Mouse (Mus musculus): ENCODE data around the gene Tjp2.

Tjp2 gene

GRCm38 (mm10) chr19:24224500-24225304 is at the start of gene Tjp2:
Tjp2 (minus strand) TSS chr19:24225030.
- in situ Hi-C loops (cut with MboI, MseI), result loop anchor here in 1 of 2 experiments (25.0 kb wide), 1 partner anchor 262 kb away; no protein-coding TSS in a partner anchor

- in situ Hi-C loops (cut with MboI, MseI), result loop anchor here in 1 of 2 experiments (25.0 kb wide), 1 partner anchor 1137 kb away; the partner anchor contains the start of gene Klf9
Observed at GRCm38 (mm10) chr19:24274281-24274680, 49.5 kb upstream of the Tjp2 start.

- in situ Hi-C loops (cut with MboI, MseI), result loop anchor here in 1 of 2 experiments (25.0 kb wide), 1 partner anchor 1135 kb away; the partner anchor contains the start of gene Klf9
Observed at GRCm38 (mm10) chr19:24271746-24272426, 47.1 kb upstream of the Tjp2 start.

DNA sequence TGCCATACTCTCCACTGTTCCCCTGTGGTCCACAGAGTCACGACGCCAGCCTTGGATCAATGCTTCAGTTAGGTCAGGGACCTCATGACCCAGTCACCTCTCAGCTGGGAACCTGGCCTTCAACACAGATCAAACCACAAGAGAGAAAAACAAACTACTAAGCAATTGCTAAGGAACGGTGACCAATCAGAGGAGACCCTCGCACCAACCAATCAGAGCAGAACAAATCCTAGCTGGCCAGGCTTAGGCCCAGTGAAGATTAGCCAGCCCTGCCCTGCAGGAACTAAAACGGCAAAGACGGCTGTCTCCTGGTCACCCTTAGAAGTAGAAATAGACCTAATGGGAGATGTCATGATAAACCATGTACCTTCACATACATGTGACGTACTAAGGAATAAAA is 46.5 kb upstream of the Tjp2 start:
- in situ Hi-C loops (cut with MboI, MseI), result loop anchor here in 1 of 2 experiments (25.0 kb wide), 1 partner anchor 1134 kb away; the partner anchor contains the start of gene Klf9

- in situ Hi-C loops (cut with MboI, MseI), result loop anchor here in 1 of 2 experiments (25.0 kb wide), 1 partner anchor 1131 kb away; the partner anchor contains the start of gene Klf9
Observed at GRCm38 (mm10) chr19:24268531-24268930, 43.7 kb upstream of the Tjp2 start.

GRCm38 (mm10) chr19:24266046-24266830 is 41.4 kb upstream of the Tjp2 start:
- in situ Hi-C loops (cut with MboI, MseI), result loop anchor here in 1 of 2 experiments (25.0 kb wide), 1 partner anchor 1129 kb away; the partner anchor contains the start of gene Klf9

DNA sequence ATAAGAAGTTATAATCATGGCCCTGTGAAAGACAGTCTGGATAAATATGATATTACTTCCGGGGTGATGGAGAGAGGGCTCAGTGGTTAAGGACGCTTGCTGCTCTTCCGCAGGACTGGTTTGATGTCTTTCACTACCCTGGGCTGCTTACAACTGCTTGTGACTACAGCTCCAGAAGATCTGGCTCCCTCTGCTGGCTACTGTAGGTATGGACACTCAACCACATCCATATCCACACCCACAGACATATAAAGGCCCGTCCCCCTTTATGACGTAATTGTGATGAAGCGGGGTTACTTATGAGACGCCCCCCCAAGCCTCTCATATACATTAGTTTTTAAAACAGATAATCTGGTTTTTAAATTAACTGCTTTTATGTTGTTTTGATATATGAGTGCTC is 40.2 kb upstream of the Tjp2 start:
- in situ Hi-C loops (cut with MboI, MseI), result loop anchor here in 1 of 2 experiments (25.0 kb wide), 1 partner anchor 1128 kb away; the partner anchor contains the start of gene Klf9

DNA sequence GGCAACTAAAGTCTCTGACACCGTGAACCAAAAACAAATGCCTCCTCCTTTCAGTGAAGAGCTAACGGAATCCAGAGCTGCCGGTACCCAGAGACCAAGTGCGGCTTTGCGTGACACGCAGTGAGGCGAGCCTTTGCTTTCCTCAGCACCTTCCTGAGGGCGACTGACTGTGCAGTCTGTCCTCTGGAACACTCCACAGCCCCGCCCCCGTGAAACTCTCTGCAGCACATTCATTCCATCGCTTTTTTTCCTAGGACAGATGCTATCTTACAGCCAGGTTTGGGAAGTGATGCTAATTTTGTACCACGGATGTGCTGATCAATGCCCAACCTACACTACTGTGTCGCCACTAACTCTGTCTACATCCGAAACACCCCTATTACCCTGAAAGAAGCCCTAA is 37.9 kb upstream of the Tjp2 start:
- in situ Hi-C loops (cut with MboI, MseI), result loop anchor here in 1 of 2 experiments (25.0 kb wide), 1 partner anchor 1125 kb away; the partner anchor contains the start of gene Klf9

- in situ Hi-C loops (cut with MboI, MseI), result loop anchor here in 1 of 2 experiments (25.0 kb wide), 1 partner anchor 1122 kb away; the partner anchor contains the start of gene Klf9
Observed at GRCm38 (mm10) chr19:24259390-24260351, 34.8 kb upstream of the Tjp2 start.

DNA sequence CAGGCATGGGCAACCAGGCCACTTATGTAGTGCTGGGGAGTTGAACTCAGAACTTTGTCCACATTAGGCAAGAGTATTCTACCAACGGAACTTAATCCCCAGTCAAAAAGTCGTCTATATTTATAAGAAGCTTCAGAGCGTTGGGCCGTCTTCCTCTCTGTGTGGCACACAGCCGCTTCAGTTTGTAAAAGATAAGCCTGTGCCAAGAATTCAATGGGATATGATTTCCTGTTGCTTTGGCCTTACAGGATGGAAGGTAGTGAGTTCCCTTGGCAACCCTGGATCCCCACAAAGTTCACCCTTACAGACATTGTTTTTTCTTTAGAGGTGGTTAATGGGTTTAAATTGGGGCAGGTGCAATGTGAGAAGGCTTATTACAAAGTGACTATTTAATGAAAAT is 33.5 kb upstream of the Tjp2 start:
- in situ Hi-C loops (cut with MboI, MseI), result loop anchor here in 1 of 2 experiments (25.0 kb wide), 1 partner anchor 1121 kb away; the partner anchor contains the start of gene Klf9

- in situ Hi-C loops (cut with MboI, MseI), result loop anchor here in 1 of 2 experiments (25.0 kb wide), 1 partner anchor 1121 kb away; the partner anchor contains the start of gene Klf9
Observed at GRCm38 (mm10) chr19:24257962-24258361, 33.1 kb upstream of the Tjp2 start.

DNA sequence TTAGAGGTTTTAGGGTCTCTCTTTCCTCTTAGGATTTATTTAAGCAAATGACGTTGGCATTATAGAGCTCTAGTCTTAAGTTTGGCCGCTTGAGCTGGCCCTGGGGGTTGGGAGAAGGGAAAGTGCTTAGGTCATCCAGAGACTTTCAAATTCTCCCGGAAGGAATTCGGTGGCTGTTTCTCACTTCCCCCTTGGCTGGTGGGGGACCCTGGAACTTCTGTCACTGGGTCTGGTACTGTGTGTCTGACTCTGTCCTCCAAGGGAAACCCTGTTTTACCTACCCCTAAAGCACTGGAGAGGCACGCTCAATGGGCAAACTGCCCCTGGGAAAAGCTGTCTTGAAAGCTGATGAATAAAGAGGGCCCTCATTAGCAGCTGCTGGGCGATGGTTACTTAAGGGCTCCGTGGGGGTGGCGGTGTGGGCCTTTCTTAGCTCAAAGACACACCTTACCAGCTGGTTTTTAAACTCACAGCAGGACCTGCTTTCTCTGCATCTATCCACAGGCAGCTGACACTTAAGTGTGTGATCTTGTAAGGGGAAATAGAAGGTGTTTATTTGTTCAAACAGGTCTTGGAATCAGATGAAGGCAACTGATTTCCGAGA is 28.9 kb upstream of the Tjp2 start:
- in situ Hi-C loops (cut with MboI, MseI), result loop anchor here in 1 of 2 experiments (25.0 kb wide), 1 partner anchor 1116 kb away; the partner anchor contains the start of gene Klf9

DNA sequence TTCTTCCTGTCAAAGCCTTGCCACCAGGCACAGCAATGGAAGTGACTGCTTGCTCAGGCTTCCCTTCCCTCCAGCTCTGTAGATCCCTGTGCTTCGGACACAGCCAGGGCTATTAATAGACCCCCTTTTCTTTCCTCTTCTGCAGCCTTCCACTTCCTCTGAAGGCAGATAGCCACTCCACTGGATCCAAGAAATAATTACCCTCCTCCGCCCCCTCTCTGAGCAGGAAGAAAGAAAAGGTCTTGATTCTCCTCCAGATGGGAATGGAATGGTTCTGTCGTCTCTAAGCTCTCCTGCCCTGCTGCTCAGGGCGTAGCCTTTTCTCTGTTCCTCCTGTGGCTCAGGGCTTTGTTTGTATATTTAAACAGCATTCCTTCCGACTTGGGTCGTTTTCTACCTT is 27.0 kb upstream of the Tjp2 start:
- in situ Hi-C loops (cut with MboI, MseI), result loop anchor here in 1 of 2 experiments (25.0 kb wide), 1 partner anchor 1115 kb away; the partner anchor contains the start of gene Klf9

DNA sequence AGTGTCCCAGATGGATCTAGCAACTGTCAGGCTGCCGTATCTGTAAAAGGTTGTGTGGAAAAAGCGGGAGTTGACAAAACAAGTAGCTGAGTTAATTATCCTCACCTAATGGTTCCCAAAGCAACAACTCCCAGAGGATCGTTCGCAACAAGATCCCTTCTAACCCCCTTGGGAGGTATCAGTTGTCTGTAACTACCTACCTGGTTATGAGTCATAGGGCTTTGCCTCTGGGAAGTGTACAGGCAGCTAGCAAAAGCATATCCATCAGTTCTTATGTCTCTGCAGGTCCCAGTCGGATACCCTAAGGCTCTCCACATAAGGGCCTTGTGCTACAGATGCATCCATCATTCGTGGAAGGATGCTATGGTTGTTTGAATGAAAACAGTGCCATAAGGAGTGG is 18.5 kb upstream of the Tjp2 start:
- in situ Hi-C loops (cut with MboI, MseI), result loop anchor here in 1 of 2 experiments (25.0 kb wide), 1 partner anchor 281 kb away; no protein-coding TSS in a partner anchor

DNA sequence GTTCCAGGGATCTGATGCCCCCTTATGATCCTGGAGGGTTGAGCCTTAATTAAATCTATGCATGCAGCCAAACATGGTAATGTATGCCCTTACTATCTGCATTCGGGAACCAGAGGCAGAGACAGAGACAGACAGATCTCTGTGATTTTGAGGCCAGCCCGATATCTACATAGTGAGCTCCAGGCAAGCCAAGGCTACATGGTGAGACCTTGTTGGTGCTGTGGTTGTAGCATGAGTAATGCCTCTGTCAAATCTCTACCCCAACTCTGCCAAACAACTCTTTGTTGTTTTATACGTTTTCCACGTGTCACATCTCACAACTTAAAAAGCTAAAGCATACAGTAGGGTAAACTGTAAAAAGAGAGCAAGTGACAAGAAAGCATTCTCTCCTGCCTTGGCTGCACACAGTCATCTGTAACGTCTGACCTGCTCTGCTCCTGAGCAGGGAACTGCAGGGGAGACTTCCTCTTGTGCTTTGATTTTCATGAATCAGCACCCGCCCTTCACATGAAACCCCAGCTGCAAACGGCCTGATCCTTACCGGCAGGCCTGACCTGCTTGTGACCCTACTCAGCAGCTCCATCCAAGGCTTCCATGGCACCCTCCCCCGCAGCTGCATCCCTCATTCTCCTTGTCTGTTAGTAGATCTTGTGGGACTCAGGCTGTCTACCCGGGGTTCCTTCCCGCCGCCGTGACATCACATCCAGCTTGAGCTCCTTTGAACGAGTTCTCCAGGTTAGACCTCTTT is 17.1 kb upstream of the Tjp2 start:
- in situ Hi-C loops (cut with MboI, MseI), result loop anchor here in 1 of 2 experiments (25.0 kb wide), 1 partner anchor 280 kb away; no protein-coding TSS in a partner anchor

GRCm38 (mm10) chr19:24241271-24241670 is 16.4 kb upstream of the Tjp2 start:
- in situ Hi-C loops (cut with MboI, MseI), result loop anchor here in 1 of 2 experiments (25.0 kb wide), 1 partner anchor 279 kb away; no protein-coding TSS in a partner anchor

- in situ Hi-C loops (cut with MboI, MseI), result loop anchor here in 1 of 2 experiments (25.0 kb wide), 1 partner anchor 276 kb away; no protein-coding TSS in a partner anchor
Observed at GRCm38 (mm10) chr19:24238011-24238410, 13.2 kb upstream of the Tjp2 start.

DNA sequence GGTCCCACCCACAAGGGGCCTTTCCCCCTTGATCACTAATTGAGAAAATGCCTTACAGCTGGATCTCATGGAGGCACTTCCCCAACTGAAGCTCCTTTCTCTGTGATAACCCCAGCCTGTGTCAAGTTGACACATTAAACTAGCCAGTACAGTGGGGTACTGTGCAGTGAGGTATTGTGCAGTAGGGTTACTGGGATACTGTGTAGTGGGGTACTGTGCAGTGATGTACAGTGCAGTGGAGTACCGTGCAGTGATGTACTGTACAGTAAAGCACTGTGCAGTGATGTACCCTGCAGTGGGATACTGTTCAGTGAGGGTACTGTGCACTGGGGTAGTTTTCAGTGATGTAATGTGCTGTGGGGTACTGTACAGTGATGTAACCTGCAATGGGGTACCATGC is 7.5 kb upstream of the Tjp2 start:
- in situ Hi-C loops (cut with MboI, MseI), result loop anchor here in 1 of 2 experiments (25.0 kb wide), 1 partner anchor 270 kb away; no protein-coding TSS in a partner anchor

All from T-helper 17 cell (primary cell).